Mouse (Mus musculus): ENCODE measurements around the gene Npr2.

GRCm38 (mm10) chr4:43583421-43583820 lies 48.3 kb upstream of the Npr2 start:
- TF ChIP-seq POLR2A (IDR thresholded peaks at IDR 0.05; ENCODE audit: low read depth, low read length) (no peak), CTCF (conservative IDR thresholded peaks at IDR 0.05; ENCODE audit: insufficient read depth, insufficient read length, low read depth, low read length) (no peak)
